Mouse (Mus musculus): ENCODE measurements around the gene Tspear. TPM values are rescaled to one million over a fixed set of nuclear protein-coding genes. Genes with fewer than 3 reads are reported as not detected.
"Not testable (repeated sequence)": the region's sequence is repeated elsewhere in the genome, so short reads cannot be mapped to it uniquely, and the experiment has no call there.

Tspear gene
- polyA plus RNA-seq, 1 experiment: 1.3 TPM

DNA sequence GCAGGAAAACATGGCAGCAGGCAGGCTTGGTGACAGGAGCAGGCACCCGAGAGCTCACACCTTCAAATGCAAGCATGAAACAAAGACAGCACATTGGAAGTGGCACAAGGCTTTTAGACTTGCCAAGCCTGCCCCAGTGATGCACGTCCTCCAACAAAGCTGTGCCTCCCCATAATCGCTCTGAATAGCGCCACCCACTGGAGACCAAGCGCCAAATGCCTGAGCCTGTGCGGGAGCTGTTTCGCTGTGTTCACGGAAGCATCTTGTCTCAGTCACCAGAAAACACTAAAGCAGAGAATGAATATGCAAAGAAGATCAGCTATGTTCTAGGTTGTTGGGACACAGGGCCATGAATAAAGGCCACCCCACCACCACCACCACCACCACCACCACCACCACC is 38.5 kb downstream of the Tspear start:
- Histone ChIP-seq H3K4me1 (replicated peaks; ENCODE audit: control insufficient read depth, insufficient read depth, low read length) (no peaks in the 10 kb centered on the region), H3K4me3 (ENCODE audit: control insufficient read depth, insufficient read depth, low read length) (no peak overlapping the region), H3K27ac (ENCODE audit: control insufficient read depth, insufficient read depth, low read length) (no peak overlapping the region), H3K36me3 (ENCODE audit: control insufficient read depth, insufficient read depth, low read length) (no peaks in the 10 kb centered on the region), H3K27me3 (ENCODE audit: control insufficient read depth, insufficient read depth, low read length) (no peaks in the 10 kb centered on the region)
- 84% methylated on average over 8 of the region's 8 CpGs for WGBS
- no peak for DNase-seq
- TF ChIP-seq POLR2A (IDR thresholded peaks at IDR 0.05; ENCODE audit: control insufficient read depth, extremely low read depth, insufficient read depth, low read length, poor library complexity) (no peak), CTCF (IDR thresholded peaks at IDR 0.05; ENCODE audit: borderline replicate concordance, control insufficient read depth, extremely low read depth, insufficient read depth, low read length, poor library complexity) (no peak)

DNA sequence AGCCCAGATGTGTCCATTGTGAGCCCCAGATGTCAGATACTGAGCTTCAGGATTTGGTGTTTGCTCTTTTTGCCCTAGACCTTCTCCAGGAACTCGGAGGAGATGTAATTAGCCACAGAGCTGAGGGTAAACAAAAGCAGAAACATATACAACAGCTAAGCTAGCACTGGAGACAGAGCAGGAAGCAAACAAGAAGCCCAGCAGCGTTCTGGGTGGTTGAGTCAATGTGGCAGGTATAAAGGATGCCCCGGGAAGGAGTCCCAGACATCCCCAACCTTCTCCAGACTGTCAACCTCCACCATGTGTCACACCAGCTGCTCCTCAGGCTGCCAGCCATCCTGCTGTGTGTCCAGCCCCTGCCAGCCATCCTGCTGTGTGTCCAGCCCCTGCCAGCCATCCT is 39.8 kb downstream of the Tspear start, which contains the start of gene Gm10100:
TSS of gene Gm10100 (plus strand) at position 301 of the 400 bp plus-strand sequence.
- DNase-seq: no peak
- Histone ChIP-seq H3K27ac (ENCODE audit: control insufficient read depth, insufficient read depth, low read length) (no peak within 1 kb of the TSS), H3K27me3 (ENCODE audit: control insufficient read depth, insufficient read depth, low read length) (no peaks in the 10 kb centered on the region), H3K4me3 (ENCODE audit: control insufficient read depth, insufficient read depth, low read length) (no peak within 1 kb of the TSS), H3K36me3 (ENCODE audit: control insufficient read depth, insufficient read depth, low read length) (no peaks in the 10 kb centered on the region), H3K4me1 (replicated peaks; ENCODE audit: control insufficient read depth, insufficient read depth, low read length) (no peaks in the 10 kb centered on the region)
- WGBS: 34% methylated on average over 3 of the region's 3 CpGs
- TF ChIP-seq CTCF (IDR thresholded peaks at IDR 0.05; ENCODE audit: borderline replicate concordance, control insufficient read depth, extremely low read depth, insufficient read depth, low read length, poor library complexity): no peak
- no peak for TF ChIP-seq POLR2A (IDR thresholded peaks at IDR 0.05; ENCODE audit: control insufficient read depth, extremely low read depth, insufficient read depth, low read length, poor library complexity)

DNA sequence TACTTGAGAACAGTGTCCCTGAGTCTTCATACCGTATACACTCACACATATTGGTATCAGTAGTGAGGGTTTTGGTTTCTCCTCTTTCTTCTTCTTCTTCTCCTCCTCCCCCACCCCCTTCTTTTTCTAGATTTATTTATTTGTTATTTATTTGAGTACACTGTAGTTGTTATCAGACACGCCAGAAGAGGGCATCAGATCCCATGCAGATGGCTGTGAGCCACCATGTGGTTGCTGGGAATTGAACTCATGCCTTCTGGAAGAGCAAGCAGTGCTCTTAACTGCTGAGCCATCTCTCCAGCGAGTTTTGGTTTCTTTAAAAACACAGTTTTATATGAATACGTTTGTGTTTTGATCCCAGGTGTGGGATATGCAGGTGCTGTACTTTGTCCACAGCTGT is 41.9 kb downstream of the Tspear start:
- no peak for DNase-seq
- H3K27ac ChIP-seq (ENCODE audit: control insufficient read depth, insufficient read depth, low read length): no peak overlapping the region
- no peaks in the 10 kb centered on the region for H3K4me1 ChIP-seq (replicated peaks; ENCODE audit: control insufficient read depth, insufficient read depth, low read length)
- H3K27me3 ChIP-seq (ENCODE audit: control insufficient read depth, insufficient read depth, low read length): no peaks in the 10 kb centered on the region
- TF ChIP-seq POLR2A (IDR thresholded peaks at IDR 0.05; ENCODE audit: control insufficient read depth, extremely low read depth, insufficient read depth, low read length, poor library complexity) (no peak), CTCF (IDR thresholded peaks at IDR 0.05; ENCODE audit: borderline replicate concordance, control insufficient read depth, extremely low read depth, insufficient read depth, low read length, poor library complexity) (no peak)
- WGBS: 74% methylated on average over 4 of the region's 4 CpGs
- no peaks in the 10 kb centered on the region for H3K36me3 ChIP-seq (ENCODE audit: control insufficient read depth, insufficient read depth, low read length)
- no peak overlapping the region for H3K4me3 ChIP-seq (ENCODE audit: control insufficient read depth, insufficient read depth, low read length)

DNA sequence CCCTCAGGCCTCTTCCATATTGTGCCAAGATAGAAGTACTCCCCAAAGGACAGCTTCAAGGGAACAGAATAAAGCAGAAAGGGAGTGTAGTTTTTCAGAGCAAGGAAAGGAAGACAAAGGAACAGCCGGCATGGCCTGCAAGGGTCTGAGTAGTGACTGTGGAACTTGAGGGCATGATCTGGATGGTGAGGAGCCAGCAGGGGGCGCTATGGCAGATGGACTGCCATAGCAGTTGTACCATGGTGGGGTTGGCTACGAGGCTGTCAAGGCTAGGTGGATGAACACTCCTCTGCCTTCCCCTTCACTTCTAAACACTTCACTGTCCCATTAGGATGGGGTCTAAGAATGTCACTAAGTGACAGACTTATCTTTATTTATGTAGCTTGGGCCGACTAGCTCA is 42.9 kb downstream of the Tspear start:
- Histone ChIP-seq H3K4me1 (replicated peaks; ENCODE audit: control insufficient read depth, insufficient read depth, low read length) (no peaks in the 10 kb centered on the region), H3K4me3 (ENCODE audit: control insufficient read depth, insufficient read depth, low read length) (no peak overlapping the region), H3K27me3 (ENCODE audit: control insufficient read depth, insufficient read depth, low read length) (no peaks in the 10 kb centered on the region), H3K36me3 (ENCODE audit: control insufficient read depth, insufficient read depth, low read length) (no peaks in the 10 kb centered on the region), H3K27ac (ENCODE audit: control insufficient read depth, insufficient read depth, low read length) (no peak overlapping the region)
- 64% methylated on average over 4 of the region's 4 CpGs for WGBS
- TF ChIP-seq POLR2A (IDR thresholded peaks at IDR 0.05; ENCODE audit: control insufficient read depth, extremely low read depth, insufficient read depth, low read length, poor library complexity) (no peak), CTCF (IDR thresholded peaks at IDR 0.05; ENCODE audit: borderline replicate concordance, control insufficient read depth, extremely low read depth, insufficient read depth, low read length, poor library complexity) (peak; percentile 62; the same call in 1 of the 2 replicates)
- DNase-seq: peak; percentile 18

DNA sequence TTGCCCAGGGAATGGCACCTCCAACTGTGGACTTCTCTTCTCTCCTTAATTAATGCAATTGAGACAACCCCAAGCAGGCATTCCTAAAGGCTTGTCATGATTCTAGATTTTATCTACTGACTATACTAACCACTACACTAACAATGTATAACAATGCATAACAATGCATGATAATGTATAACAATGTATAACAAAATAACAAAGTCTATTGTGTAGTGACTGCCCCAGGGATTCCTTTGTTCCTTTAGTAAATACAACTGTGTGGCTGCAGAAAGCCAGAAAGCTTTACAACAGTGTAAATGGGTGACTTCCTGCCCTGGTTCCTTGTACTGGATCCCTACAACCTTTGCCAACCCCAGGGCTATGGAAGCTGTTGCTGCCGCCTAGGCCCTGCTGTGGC is 49.6 kb downstream of the Tspear start:
- no peaks in the 10 kb centered on the region for H3K27me3 ChIP-seq (ENCODE audit: control insufficient read depth, insufficient read depth, low read length)
- TF ChIP-seq CTCF (IDR thresholded peaks at IDR 0.05; ENCODE audit: borderline replicate concordance, control insufficient read depth, extremely low read depth, insufficient read depth, low read length, poor library complexity) (no peak), POLR2A (IDR thresholded peaks at IDR 0.05; ENCODE audit: control insufficient read depth, extremely low read depth, insufficient read depth, low read length, poor library complexity) (no peak)
- no peak for DNase-seq
- H3K4me3 ChIP-seq (ENCODE audit: control insufficient read depth, insufficient read depth, low read length): no peak overlapping the region
- H3K27ac ChIP-seq (ENCODE audit: control insufficient read depth, insufficient read depth, low read length): no peak overlapping the region
- 100% methylated on average over 1 of the region's 1 CpGs for WGBS
- no peaks in the 10 kb centered on the region for H3K4me1 ChIP-seq (replicated peaks; ENCODE audit: control insufficient read depth, insufficient read depth, low read length)
- H3K36me3 ChIP-seq (ENCODE audit: control insufficient read depth, insufficient read depth, low read length): no peaks in the 10 kb centered on the region

DNA sequence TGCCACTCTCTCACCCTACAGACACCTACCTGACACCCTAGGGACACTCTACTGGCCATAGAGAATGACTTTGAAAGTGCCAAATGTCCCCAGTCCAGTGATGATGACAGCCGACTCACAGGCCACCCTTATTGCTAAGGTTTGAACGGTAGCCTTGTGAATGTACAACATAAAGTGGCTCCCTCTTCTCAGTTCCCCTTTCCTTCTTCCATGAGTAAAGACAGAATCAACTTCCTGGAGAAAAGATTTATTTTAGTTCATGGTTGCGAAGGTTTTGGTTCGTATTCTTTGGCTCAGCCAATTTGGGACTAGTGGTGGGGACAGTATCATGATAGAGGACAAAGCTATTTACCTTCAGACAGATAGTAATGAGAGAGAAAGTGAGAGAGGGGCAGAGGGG is 52.6 kb downstream of the Tspear start:
- 58% methylated on average over 4 of the region's 4 CpGs for WGBS
- no peak for DNase-seq
- no peaks in the 10 kb centered on the region for H3K27me3 ChIP-seq (ENCODE audit: control insufficient read depth, insufficient read depth, low read length)
- H3K4me3 ChIP-seq (ENCODE audit: control insufficient read depth, insufficient read depth, low read length): no peak overlapping the region
- H3K27ac ChIP-seq (ENCODE audit: control insufficient read depth, insufficient read depth, low read length): no peak overlapping the region
- no peaks in the 10 kb centered on the region for H3K4me1 ChIP-seq (replicated peaks; ENCODE audit: control insufficient read depth, insufficient read depth, low read length)
- no peaks in the 10 kb centered on the region for H3K36me3 ChIP-seq (ENCODE audit: control insufficient read depth, insufficient read depth, low read length)
- TF ChIP-seq CTCF (IDR thresholded peaks at IDR 0.05; ENCODE audit: borderline replicate concordance, control insufficient read depth, extremely low read depth, insufficient read depth, low read length, poor library complexity) (no peak), POLR2A (IDR thresholded peaks at IDR 0.05; ENCODE audit: control insufficient read depth, extremely low read depth, insufficient read depth, low read length, poor library complexity) (no peak)

- WGBS: 75% methylated on average over 5 of the region's 5 CpGs
- H3K36me3 ChIP-seq (ENCODE audit: control insufficient read depth, insufficient read depth, low read length); H3K4me1 ChIP-seq (replicated peaks; ENCODE audit: control insufficient read depth, insufficient read depth, low read length); H3K27ac ChIP-seq (ENCODE audit: control insufficient read depth, insufficient read depth, low read length); DNase-seq; H3K4me3 ChIP-seq (ENCODE audit: control insufficient read depth, insufficient read depth, low read length); H3K27me3 ChIP-seq (ENCODE audit: control insufficient read depth, insufficient read depth, low read length): not testable (repeated sequence)
Measured at GRCm38 (mm10) chr10:77741924-77742688, 55.7 kb downstream of the Tspear start, which contains the start of gene Gm18596. Gene Gm18596 (minus strand): TSS chr10:77742638.

GRCm38 (mm10) chr10:77750686-77751085 is 64.3 kb downstream of the Tspear start:
- H3K27ac ChIP-seq (ENCODE audit: control insufficient read depth, insufficient read depth, low read length); H3K4me1 ChIP-seq (replicated peaks; ENCODE audit: control insufficient read depth, insufficient read depth, low read length); H3K27me3 ChIP-seq (ENCODE audit: control insufficient read depth, insufficient read depth, low read length); H3K4me3 ChIP-seq (ENCODE audit: control insufficient read depth, insufficient read depth, low read length); H3K36me3 ChIP-seq (ENCODE audit: control insufficient read depth, insufficient read depth, low read length); DNase-seq: not testable (repeated sequence)
- 96% methylated on average over 1 of the region's 1 CpGs for WGBS

DNA sequence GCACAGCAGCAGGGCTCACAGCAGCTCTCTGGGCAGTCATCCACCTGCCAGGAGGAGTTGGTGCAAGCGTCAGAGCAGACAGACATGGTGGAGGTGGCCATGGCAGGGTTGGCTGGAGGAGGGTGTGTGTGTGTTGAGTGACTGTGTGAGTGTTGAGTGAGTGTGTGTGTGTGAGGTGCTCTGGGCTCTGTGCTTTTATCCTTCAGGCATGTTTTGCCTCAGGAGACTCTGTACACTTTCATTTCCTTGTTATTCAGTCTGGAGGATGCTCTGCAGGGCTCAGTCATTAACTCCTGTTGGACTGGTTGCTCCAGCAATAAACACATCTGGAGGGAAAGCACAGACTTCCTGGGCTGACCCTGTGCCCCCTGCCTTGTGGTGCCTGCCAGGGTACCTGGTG is 64.9 kb downstream of the Tspear start, which contains the start of gene Gm9736:
TSS of gene Gm9736 (minus strand) at position 101 of the 400 bp plus-strand sequence.
- not testable (repeated sequence) for H3K27ac ChIP-seq (ENCODE audit: control insufficient read depth, insufficient read depth, low read length); H3K4me1 ChIP-seq (replicated peaks; ENCODE audit: control insufficient read depth, insufficient read depth, low read length); DNase-seq; H3K27me3 ChIP-seq (ENCODE audit: control insufficient read depth, insufficient read depth, low read length); H3K4me3 ChIP-seq (ENCODE audit: control insufficient read depth, insufficient read depth, low read length); H3K36me3 ChIP-seq (ENCODE audit: control insufficient read depth, insufficient read depth, low read length)
- 52% methylated on average over 1 of the region's 1 CpGs for WGBS

Data from thymus, adult 2 months (tissue).